Mouse (Mus musculus): Measurements from ENCODE around the gene Saxo1. TPM values are rescaled to one million over a fixed set of nuclear protein-coding genes. Genes with fewer than 3 reads are reported as not detected.

Gene Saxo1
- polyA plus RNA-seq, 1 experiment = not detected

DNA sequence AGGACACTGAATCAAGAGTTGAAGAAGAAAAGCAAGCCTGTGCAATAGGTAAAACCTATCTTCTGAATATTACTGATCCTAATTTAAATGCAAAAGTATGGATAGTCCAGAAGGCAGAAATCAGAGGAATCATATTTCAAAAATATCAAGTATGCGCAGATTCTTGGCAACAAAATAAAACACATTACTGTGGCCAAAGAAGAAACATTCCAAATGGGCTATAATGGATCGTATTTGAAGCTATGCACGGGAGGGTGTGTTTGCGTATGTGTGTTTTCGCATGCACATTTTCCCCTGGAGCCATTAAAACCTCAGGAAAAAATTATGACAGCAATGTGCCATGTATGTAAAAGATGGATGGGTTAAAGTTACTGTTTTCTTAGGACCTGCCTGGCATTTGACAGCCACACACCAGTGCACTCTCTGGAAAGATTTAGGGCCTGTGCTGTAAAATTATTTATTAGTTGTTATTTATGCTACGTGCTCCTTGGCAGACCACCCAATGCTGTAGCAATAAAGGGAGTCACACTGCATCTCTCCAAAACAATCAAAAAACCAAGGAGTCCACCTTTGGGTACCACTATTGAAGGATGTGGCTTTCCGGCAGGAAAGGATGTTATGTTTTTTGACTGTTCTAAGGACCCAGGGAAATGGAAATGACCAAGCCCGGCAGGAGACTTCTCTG, 24.6 kb downstream of the Saxo1 start:
- Histone ChIP-seq H3K4me1 (ENCODE audit: control insufficient read depth, insufficient read depth, low read length) (peaks cover 8% of the 10 kb centered on the region), H3K4me3 (ENCODE audit: insufficient read depth, low read length) (no peak overlapping the region), H3K27ac (ENCODE audit: insufficient read depth, low read length) (peak overlapping the region; percentile 90)
- TF ChIP-seq POLR2A (IDR thresholded peaks at IDR 0.05; ENCODE audit: low read depth, low read length) = no peak
- no peak for TF ChIP-seq CTCF (IDR thresholded peaks at IDR 0.05; ENCODE audit: borderline replicate concordance, insufficient read depth, low read length)

DNA sequence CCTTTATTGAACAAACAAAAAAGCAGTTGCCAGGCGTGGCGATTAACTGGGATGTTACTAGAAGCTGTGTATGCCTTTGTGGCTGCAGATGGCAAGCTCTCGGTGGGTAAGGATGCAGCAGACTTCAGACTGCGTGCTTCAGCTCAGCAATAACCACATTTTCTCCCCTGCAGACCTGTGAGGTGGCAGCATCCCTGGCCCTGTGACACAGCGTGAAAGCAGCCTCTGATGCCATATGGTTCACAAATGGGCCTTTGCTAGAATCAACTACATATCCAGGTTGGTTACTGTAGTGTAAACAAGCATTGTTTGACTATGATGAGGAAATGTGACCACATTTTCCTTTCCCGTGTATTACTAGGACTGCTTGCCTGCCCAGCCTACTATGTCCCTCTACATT, 29.0 kb downstream of the Saxo1 start:
- Histone ChIP-seq H3K4me1 (ENCODE audit: control insufficient read depth, insufficient read depth, low read length) (peaks cover 16% of the 10 kb centered on the region), H3K27ac (ENCODE audit: insufficient read depth, low read length) (no peak overlapping the region), H3K4me3 (ENCODE audit: insufficient read depth, low read length) (no peak overlapping the region)
- TF ChIP-seq CTCF (IDR thresholded peaks at IDR 0.05; ENCODE audit: borderline replicate concordance, insufficient read depth, low read length) = no peak
- no peak for TF ChIP-seq POLR2A (IDR thresholded peaks at IDR 0.05; ENCODE audit: low read depth, low read length)

DNA sequence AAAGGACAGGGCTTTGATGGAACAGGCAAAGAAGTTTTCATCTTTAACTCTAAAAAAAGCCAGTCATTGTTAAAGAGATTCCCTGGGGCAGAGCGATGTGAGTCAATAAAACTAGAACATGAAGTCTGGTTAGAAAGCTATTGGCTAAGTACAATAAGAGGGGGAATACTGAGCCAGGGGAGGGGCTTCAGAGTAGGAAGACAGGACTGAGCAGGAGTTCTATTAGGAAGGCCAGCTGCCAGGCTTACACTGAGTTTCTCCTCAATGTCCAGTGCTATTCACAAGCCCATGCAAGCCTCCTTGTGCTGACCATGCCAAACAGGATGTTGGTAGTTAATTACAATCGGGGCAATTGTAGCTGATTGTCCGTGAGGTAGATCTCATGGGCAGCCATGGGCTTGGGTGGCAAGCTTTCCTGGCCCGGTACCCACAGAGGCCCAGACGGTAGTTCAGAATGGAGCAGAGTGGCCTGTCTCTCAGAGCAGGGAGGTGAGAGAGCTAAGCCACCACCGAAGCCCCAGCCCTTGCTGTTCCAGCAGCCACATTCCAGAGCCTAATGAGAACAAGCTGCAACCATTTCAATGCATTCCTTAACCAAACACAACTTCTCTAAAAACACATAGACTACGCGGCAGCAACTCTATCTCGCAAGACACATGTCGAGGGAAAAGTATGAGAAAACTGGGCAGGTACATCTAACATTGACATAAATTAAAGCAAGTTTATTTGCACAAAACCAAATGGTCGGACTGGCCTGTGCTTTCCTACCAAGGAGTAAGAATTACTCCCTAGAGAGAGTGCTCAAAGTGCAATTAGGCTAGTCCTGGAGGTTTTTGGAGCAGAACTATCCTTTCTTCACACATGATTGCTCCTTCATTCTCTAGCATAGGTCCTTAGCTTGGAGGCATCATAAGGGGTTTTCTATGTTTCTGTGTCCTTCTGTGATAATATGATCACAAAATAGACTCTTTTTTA, 30.7 kb downstream of the Saxo1 start:
- Histone ChIP-seq H3K27ac (ENCODE audit: insufficient read depth, low read length) (peak overlapping the region; percentile 90), H3K4me3 (ENCODE audit: insufficient read depth, low read length) (no peak overlapping the region), H3K4me1 (ENCODE audit: control insufficient read depth, insufficient read depth, low read length) (peaks cover 11% of the 10 kb centered on the region)
- TF ChIP-seq CTCF (IDR thresholded peaks at IDR 0.05; ENCODE audit: borderline replicate concordance, insufficient read depth, low read length) = no peak
- TF ChIP-seq POLR2A (IDR thresholded peaks at IDR 0.05; ENCODE audit: low read depth, low read length) = no peak

DNA sequence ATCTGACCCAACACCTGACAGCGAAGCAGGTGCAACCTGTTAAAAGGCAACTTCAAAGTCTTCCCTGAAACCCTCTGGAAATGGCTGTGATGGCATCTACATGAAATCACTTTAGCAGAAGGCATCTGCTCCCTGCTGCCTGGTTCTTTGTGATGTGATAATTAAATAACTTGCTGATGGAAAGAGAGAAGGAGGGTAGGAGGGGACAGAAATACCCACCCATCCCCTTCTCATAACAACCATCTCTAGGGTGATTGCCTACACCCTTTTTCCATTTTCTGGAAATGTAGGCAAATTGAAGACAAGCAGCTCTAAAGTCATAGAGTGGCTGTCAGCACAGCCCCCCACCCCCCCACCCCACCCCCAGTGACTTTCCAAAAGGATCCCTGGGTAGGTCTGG, 33.6 kb downstream of the Saxo1 start:
- TF ChIP-seq CTCF (IDR thresholded peaks at IDR 0.05; ENCODE audit: borderline replicate concordance, insufficient read depth, low read length) = no peak
- no peak for TF ChIP-seq POLR2A (IDR thresholded peaks at IDR 0.05; ENCODE audit: low read depth, low read length)
- no peak overlapping the region for H3K27ac ChIP-seq (ENCODE audit: insufficient read depth, low read length)
- no peak overlapping the region for H3K4me3 ChIP-seq (ENCODE audit: insufficient read depth, low read length)
- peaks cover 9% of the 10 kb centered on the region for H3K4me1 ChIP-seq (ENCODE audit: control insufficient read depth, insufficient read depth, low read length)

DNA sequence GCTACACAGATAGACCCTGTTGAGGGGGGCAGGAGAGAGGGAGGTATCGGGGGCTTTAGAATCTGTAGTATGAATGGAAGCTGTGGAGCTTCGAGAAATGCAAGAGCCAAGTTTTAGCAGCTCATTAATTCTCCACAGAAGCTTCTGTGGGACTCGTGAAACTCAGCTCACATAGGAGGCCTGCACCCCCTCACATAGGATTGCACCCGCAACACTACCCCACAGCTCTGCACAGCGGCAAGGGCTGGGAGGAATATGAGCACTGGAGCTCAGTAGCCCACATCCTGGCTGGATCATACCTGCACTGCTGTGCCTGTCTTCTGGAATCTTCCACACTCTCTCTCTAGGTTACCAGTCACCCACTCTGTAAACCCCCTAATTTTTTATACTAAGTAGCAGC, 34.4 kb downstream of the Saxo1 start:
- no peak overlapping the region for H3K4me3 ChIP-seq (ENCODE audit: insufficient read depth, low read length)
- no peak overlapping the region for H3K27ac ChIP-seq (ENCODE audit: insufficient read depth, low read length)
- TF ChIP-seq CTCF (IDR thresholded peaks at IDR 0.05; ENCODE audit: borderline replicate concordance, insufficient read depth, low read length) = no peak
- no peak for TF ChIP-seq POLR2A (IDR thresholded peaks at IDR 0.05; ENCODE audit: low read depth, low read length)
- peaks cover 8% of the 10 kb centered on the region for H3K4me1 ChIP-seq (ENCODE audit: control insufficient read depth, insufficient read depth, low read length)

DNA sequence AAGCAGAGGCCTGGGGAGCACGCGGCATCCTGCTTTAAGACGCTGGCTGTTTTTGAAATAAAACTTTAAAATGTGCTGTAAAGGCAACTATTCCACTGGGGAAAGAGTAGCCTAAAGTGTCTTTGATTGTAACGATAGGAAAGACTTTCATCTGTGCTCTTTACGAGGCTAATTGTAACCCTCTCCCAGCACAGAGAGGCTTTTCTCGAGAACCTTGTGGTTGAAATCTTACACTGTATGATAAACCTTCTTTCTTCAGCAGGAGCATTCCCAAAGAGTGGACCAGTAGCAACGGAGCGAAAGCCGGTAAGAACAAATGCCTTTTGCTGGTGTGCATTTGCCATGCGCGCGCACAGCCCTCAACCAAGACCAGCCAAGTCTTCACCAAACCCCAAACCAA, 37.4 kb downstream of the Saxo1 start:
- Histone ChIP-seq H3K27ac (ENCODE audit: insufficient read depth, low read length) (no peak overlapping the region), H3K4me3 (ENCODE audit: insufficient read depth, low read length) (no peak overlapping the region), H3K4me1 (ENCODE audit: control insufficient read depth, insufficient read depth, low read length) (no peaks in the 10 kb centered on the region)
- TF ChIP-seq POLR2A (IDR thresholded peaks at IDR 0.05; ENCODE audit: low read depth, low read length) (no peak), CTCF (IDR thresholded peaks at IDR 0.05; ENCODE audit: borderline replicate concordance, insufficient read depth, low read length) (no peak)

DNA sequence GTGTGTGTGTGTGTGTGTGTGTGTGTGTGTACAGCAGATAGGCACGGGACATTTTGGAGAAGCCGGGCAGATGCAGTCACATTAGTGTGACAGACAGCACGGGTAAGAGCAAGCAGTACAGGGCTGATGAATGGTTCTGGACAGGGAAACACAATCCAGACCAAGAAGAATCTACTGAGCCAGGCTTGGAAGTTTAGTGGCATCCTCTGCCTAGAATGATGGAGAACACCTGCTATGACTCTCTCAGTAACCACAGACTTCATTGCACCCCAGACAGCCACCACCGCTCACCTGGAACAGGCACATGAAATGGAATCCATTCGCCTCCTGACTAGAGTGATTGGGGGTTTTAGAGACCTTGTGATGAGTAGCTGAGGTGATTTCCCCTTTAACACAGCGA, 38.2 kb downstream of the Saxo1 start:
- TF ChIP-seq POLR2A (IDR thresholded peaks at IDR 0.05; ENCODE audit: low read depth, low read length) = no peak
- Histone ChIP-seq H3K27ac (ENCODE audit: insufficient read depth, low read length) (no peak overlapping the region), H3K4me1 (ENCODE audit: control insufficient read depth, insufficient read depth, low read length) (no peaks in the 10 kb centered on the region), H3K4me3 (ENCODE audit: insufficient read depth, low read length) (no peak overlapping the region)

DNA sequence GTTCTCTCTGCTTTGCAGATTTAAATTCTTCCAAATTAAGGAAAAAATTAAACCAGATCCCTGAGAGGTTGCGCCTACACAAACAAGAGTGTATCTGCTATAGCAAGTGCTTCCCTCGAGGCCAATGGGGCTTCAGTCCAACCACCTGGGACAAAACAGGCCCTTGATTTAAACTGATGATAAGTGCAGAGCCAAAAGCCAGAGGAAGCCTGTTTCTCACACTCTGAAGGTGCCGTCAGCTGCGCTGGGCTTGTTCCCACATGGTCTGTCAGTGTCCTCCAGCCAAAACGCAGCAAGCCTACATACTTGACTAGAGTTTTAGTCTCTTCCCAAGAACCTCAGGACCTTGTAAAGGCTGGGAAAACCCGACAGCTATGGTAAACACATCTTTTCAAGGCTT, 53.5 kb downstream of the Saxo1 start:
- Histone ChIP-seq H3K4me1 (ENCODE audit: control insufficient read depth, insufficient read depth, low read length) (no peaks in the 10 kb centered on the region), H3K4me3 (ENCODE audit: insufficient read depth, low read length) (no peak overlapping the region), H3K27ac (ENCODE audit: insufficient read depth, low read length) (no peak overlapping the region)
- no peak for TF ChIP-seq CTCF (IDR thresholded peaks at IDR 0.05; ENCODE audit: borderline replicate concordance, insufficient read depth, low read length)

DNA sequence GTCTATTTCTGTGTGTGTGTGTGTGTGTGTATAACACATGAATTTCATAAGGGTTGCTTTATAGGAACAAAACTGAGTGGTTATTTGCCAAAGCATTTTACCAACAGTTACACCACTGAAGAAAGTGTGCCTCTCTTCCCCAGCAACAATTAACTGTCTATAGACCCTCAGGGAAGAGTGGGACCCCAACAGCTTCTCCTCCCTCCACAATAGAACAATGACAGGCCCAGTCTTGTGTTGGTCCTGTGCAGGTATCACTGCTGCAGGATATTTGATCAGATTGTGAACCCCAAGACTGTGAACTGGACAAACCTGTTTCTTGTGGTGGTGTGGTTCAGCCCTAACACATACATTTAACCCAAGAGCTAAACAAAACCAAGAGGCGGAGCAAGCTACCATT, 58.6 kb downstream of the Saxo1 start:
- Histone ChIP-seq H3K4me1 (ENCODE audit: control insufficient read depth, insufficient read depth, low read length) (no peaks in the 10 kb centered on the region), H3K4me3 (ENCODE audit: insufficient read depth, low read length) (no peak overlapping the region), H3K27ac (ENCODE audit: insufficient read depth, low read length) (no peak overlapping the region)
- TF ChIP-seq CTCF (IDR thresholded peaks at IDR 0.05; ENCODE audit: borderline replicate concordance, insufficient read depth, low read length) (no peak), POLR2A (IDR thresholded peaks at IDR 0.05; ENCODE audit: low read depth, low read length) (no peak)

DNA sequence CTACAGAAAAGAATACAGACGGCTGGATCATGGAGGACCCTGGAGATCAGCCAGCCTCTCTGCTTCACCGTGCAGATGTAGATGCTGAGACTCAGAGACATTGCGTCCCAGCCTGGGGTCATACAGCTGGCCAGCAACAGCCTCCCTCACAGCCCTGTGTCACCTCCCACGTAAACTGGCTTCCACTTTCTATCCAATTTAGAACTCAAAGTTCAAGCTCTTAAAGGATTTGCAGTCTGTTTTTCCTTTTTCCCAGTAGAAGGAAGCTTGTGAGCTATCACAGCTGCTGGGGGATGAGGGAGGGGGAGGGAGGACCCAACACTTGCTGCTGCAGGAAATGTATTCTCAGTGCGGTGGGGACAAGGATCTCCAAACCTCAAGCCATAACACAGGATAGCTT, 59.4 kb downstream of the Saxo1 start:
- TF ChIP-seq POLR2A (IDR thresholded peaks at IDR 0.05; ENCODE audit: low read depth, low read length) (no peak), CTCF (IDR thresholded peaks at IDR 0.05; ENCODE audit: borderline replicate concordance, insufficient read depth, low read length) (no peak)
- no peak overlapping the region for H3K27ac ChIP-seq (ENCODE audit: insufficient read depth, low read length)
- no peaks in the 10 kb centered on the region for H3K4me1 ChIP-seq (ENCODE audit: control insufficient read depth, insufficient read depth, low read length)
- no peak overlapping the region for H3K4me3 ChIP-seq (ENCODE audit: insufficient read depth, low read length)

Data from embryonic fibroblast, embryonic 13.5 days (primary cell).